Mouse (Mus musculus) liver, adult 2 months (tissue): ENCODE measurements around the gene Acot9.

Experiments used
- CTCF ChIP-seq: fragments of 200-500 bp; IDR thresholded peaks from 2 replicates; pipeline ENCODE4 v1.5.1; 2011; ENCODE audit warnings: low read depth, low read length, control low read depth
- POLR2A ChIP-seq: fragments of 200-500 bp; IDR thresholded peaks from 2 replicates; pipeline ENCODE4 v1.6.1; 2011; ENCODE audit warnings: low read length, control low read depth; ENCODE audit not compliant: insufficient read depth; ENCODE audit errors: extremely low read depth

DNA sequence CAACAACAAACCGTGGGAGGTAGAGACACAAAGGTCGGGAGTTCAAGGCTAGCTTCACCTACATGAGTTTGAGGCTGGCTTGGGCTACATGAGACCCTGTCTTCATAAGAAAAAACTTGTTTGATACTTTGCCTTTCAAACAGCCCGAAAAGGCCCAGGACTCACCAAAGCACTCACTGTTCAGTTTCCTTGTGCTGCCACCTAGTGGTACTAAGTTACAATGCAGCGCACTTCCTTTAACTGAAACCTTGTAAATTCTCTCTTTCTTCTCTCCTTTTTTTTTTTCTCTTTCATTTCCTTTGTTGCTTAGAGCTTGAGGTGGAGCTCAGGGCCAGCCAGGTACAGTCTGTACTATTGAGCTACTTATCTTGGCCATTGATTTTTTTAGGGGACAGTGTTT, 55.8 kb downstream of the Acot9 start:
- TF ChIP-seq CTCF (peak; percentile 13; the same call in 1 of the 2 replicates), POLR2A (no peak)
